Mouse (Mus musculus) CH12.LX (cell line): Measurements from ENCODE around the gene Stard7. TPM values are rescaled to one million over a fixed set of nuclear protein-coding genes. Genes with fewer than 3 reads are reported as not detected.
A peak's percentile ranks its signal among the peaks of the same experiment; 100 is the strongest.

Experiments used
- DNase-seq: peaks from one replicate; pipeline ENCODE4 v3.0.0-alpha.2; 2013; ENCODE audit errors: extremely low read depth
- H3K27ac ChIP-seq: 2 replicates; pipeline ENCODE4 v1.5.1; 2012; ENCODE audit warnings: low read depth, mild to moderate bottlenecking, control low read depth, moderate library complexity; ENCODE audit not compliant: insufficient read depth
- H3K27me3 ChIP-seq: replicated peaks from 2 replicates; pipeline ENCODE3; 2012; ENCODE audit warnings: inconsistent platforms
- H3K36me3 ChIP-seq, 2 experiments: replicated peaks in 1 of 2; 2 replicates each; pipeline versions ENCODE3 to v1.6.1; 2012; ENCODE audit warnings: inconsistent platforms in 1 of 2, low read length in 1 of 2, mild to moderate bottlenecking in 1 of 2, mixed read lengths in 1 of 2, moderate library complexity in 1 of 2; ENCODE audit not compliant: control insufficient read depth in 1 of 2, insufficient read depth in 1 of 2
- H3K4me1 ChIP-seq, 2 experiments: 2 replicates each; pipeline ENCODE4 v1.6.1; 2012; ENCODE audit warnings: inconsistent platforms in 1 of 2, moderate library complexity in 1 of 2; ENCODE audit not compliant: insufficient read depth in 2 of 2, control insufficient read depth in 1 of 2
- H3K4me2 ChIP-seq: 2 replicates; pipeline ENCODE4 v1.6.1; 2012; ENCODE audit warnings: low read depth, mild to moderate bottlenecking, control low read depth; ENCODE audit not compliant: poor library complexity, insufficient read depth, severe bottlenecking
- H3K4me3 ChIP-seq, 3 experiments: fragments of 150-350 bp in 1 of 3; sonication (generic) in 1 of 3; replicated peaks in 1 of 3; 2 replicates each; pipeline versions ENCODE3 to v1.5.1; 2011 to 2012; ENCODE audit warnings: low read depth in 2 of 3, low read length in 2 of 3, mild to moderate bottlenecking in 2 of 3, moderate library complexity in 2 of 3, control low read depth in 1 of 3, improper control_type of control experiment in 1 of 3, inconsistent platforms in 1 of 3, mixed read lengths in 1 of 3; ENCODE audit not compliant: poor library complexity in 1 of 3
- H3K79me2 ChIP-seq: replicated peaks from 2 replicates; pipeline ENCODE4 v1.6.1; 2012; ENCODE audit warnings: mild to moderate bottlenecking, moderate library complexity; ENCODE audit not compliant: control insufficient read depth, poor library complexity, insufficient read depth, severe bottlenecking; ENCODE audit errors: extremely low read depth
- H3K9ac ChIP-seq: 2 replicates; pipeline ENCODE4 v1.6.1; 2012; ENCODE audit warnings: low read depth, mild to moderate bottlenecking, control low read depth, moderate library complexity; ENCODE audit not compliant: insufficient read depth
- H3K9me3 ChIP-seq: replicated peaks from 2 replicates; pipeline ENCODE3; 2012; ENCODE audit warnings: low read length, inconsistent platforms, mixed read lengths
- BHLHE40 ChIP-seq: IDR thresholded peaks from 2 replicates; pipeline ENCODE4 v1.6.1; 2011; ENCODE audit warnings: mild to moderate bottlenecking, low read depth, low read length, improper control_type of control experiment
- CHD1 ChIP-seq: IDR thresholded peaks from 2 replicates; pipeline ENCODE4 v1.6.1; 2012; ENCODE audit warnings: low read depth, low read length, improper control_type of control experiment, inconsistent platforms
- ELF1 ChIP-seq: IDR thresholded peaks from 2 replicates; pipeline ENCODE4 v1.6.1; 2014; ENCODE audit warnings: low read depth, mild to moderate bottlenecking, inconsistent platforms, low read length, improper control_type of control experiment
- EP300 ChIP-seq: IDR thresholded peaks from 2 replicates; pipeline ENCODE4 v1.6.1; 2011; ENCODE audit warnings: low read length, improper control_type of control experiment
- ETS1 ChIP-seq: conservative IDR thresholded peaks from 2 replicates; pipeline ENCODE4 v1.6.1; 2012; ENCODE audit warnings: low read depth, mild to moderate bottlenecking, inconsistent platforms, low read length, improper control_type of control experiment, moderate library complexity
- HCFC1 ChIP-seq: IDR thresholded peaks from 2 replicates; pipeline ENCODE4 v1.6.1; 2012; ENCODE audit warnings: low read depth, mild to moderate bottlenecking, inconsistent platforms, low read length, improper control_type of control experiment
- IRF4 ChIP-seq: IDR thresholded peaks from 2 replicates; pipeline ENCODE4 v1.6.1; 2014; ENCODE audit warnings: low read depth, mild to moderate bottlenecking, inconsistent platforms, low read length, improper control_type of control experiment
- JUN ChIP-seq: IDR thresholded peaks from 2 replicates; pipeline ENCODE4 v1.6.1; 2011; ENCODE audit warnings: low read depth, mild to moderate bottlenecking, low read length, improper control_type of control experiment, moderate library complexity; ENCODE audit not compliant: insufficient read depth
- JUND ChIP-seq: conservative IDR thresholded peaks from 2 replicates; pipeline ENCODE4 v1.6.1; 2011; ENCODE audit warnings: low read depth, low read length, improper control_type of control experiment
- KAT2A ChIP-seq: IDR thresholded peaks from 2 replicates; pipeline ENCODE4 v1.6.1; 2012; ENCODE audit warnings: low read length, improper control_type of control experiment, inconsistent platforms; ENCODE audit not compliant: insufficient replicate concordance
- MAFK ChIP-seq: IDR thresholded peaks from 2 replicates; pipeline ENCODE4 v1.6.1; 2011; ENCODE audit warnings: low read length, improper control_type of control experiment; ENCODE audit not compliant: insufficient replicate concordance
- MAX ChIP-seq: IDR thresholded peaks from 2 replicates; pipeline ENCODE4 v1.6.1; 2011; ENCODE audit warnings: low read length, improper control_type of control experiment
- MAZ ChIP-seq: IDR thresholded peaks from 2 replicates; pipeline ENCODE4 v1.6.1; 2012; ENCODE audit warnings: low read depth, mild to moderate bottlenecking, inconsistent platforms, low read length, improper control_type of control experiment, moderate library complexity
- MEF2A ChIP-seq: IDR thresholded peaks from 2 replicates; pipeline ENCODE4 v1.6.1; 2014; ENCODE audit warnings: low read depth, mild to moderate bottlenecking, inconsistent platforms, low read length, improper control_type of control experiment, borderline replicate concordance
- MXI1 ChIP-seq: IDR thresholded peaks from 2 replicates; pipeline ENCODE4 v1.6.1; 2011; ENCODE audit warnings: mild to moderate bottlenecking, low read depth, low read length, improper control_type of control experiment
- MYC ChIP-seq: IDR thresholded peaks from 2 replicates; pipeline ENCODE4 v1.6.1; 2011; ENCODE audit warnings: low read depth, mild to moderate bottlenecking, improper control_type of control experiment, low read length
- NELFE ChIP-seq: IDR thresholded peaks from 2 replicates; pipeline ENCODE4 v1.6.1; 2011; ENCODE audit warnings: low read depth, low read length, improper control_type of control experiment
- POLR2A ChIP-seq: IDR thresholded peaks from 2 replicates; pipeline ENCODE4 v1.6.1; 2011; ENCODE audit warnings: low read depth, mild to moderate bottlenecking, improper control_type of control experiment, low read length
- POLR2AphosphoS2 ChIP-seq: IDR thresholded peaks from 2 replicates; pipeline ENCODE4 v1.6.1; 2011; ENCODE audit warnings: low read depth, low read length, improper control_type of control experiment
- RAD21 ChIP-seq: IDR thresholded peaks from 2 replicates; pipeline ENCODE4 v1.6.1; 2011; ENCODE audit warnings: low read depth, mild to moderate bottlenecking, low read length, improper control_type of control experiment, moderate library complexity
- RCOR1 ChIP-seq: conservative IDR thresholded peaks from 2 replicates; pipeline ENCODE4 v1.6.1; 2012; ENCODE audit warnings: low read depth, mild to moderate bottlenecking, inconsistent platforms, low read length, improper control_type of control experiment
- SIN3A ChIP-seq: IDR thresholded peaks from 2 replicates; pipeline ENCODE4 v1.6.1; 2012; ENCODE audit warnings: low read length, improper control_type of control experiment, inconsistent platforms
- TBP ChIP-seq: conservative IDR thresholded peaks from 2 replicates; pipeline ENCODE4 v1.6.1; 2011; ENCODE audit warnings: low read depth, low read length, improper control_type of control experiment
- UBTF ChIP-seq: IDR thresholded peaks from 2 replicates; pipeline ENCODE4 v1.6.1; 2012; ENCODE audit warnings: low read depth, mild to moderate bottlenecking, inconsistent platforms, low read length, improper control_type of control experiment, moderate library complexity
- USF2 ChIP-seq: conservative IDR thresholded peaks from 2 replicates; pipeline ENCODE4 v1.6.1; 2011; ENCODE audit warnings: low read depth, low read length, improper control_type of control experiment
- ZC3H11A ChIP-seq: IDR thresholded peaks from 2 replicates; pipeline ENCODE4 v1.6.1; 2012; ENCODE audit warnings: low read depth, mild to moderate bottlenecking, inconsistent platforms, low read length, improper control_type of control experiment
- ZKSCAN1 ChIP-seq: IDR thresholded peaks from 2 replicates; pipeline ENCODE4 v1.6.1; 2012; ENCODE audit warnings: low read depth, inconsistent platforms, low read length, improper control_type of control experiment, borderline replicate concordance
- ZMIZ1 ChIP-seq: IDR thresholded peaks from 2 replicates; pipeline ENCODE4 v1.6.1; 2012; ENCODE audit warnings: low read depth, mild to moderate bottlenecking, inconsistent platforms, low read length, improper control_type of control experiment
- ZNF384 ChIP-seq: IDR thresholded peaks from 2 replicates; pipeline ENCODE4 v1.6.1; 2012; ENCODE audit warnings: low read depth, low read length, improper control_type of control experiment, inconsistent platforms
- dilution Hi-C: fragments of 300-500 bp; cut with MboI; formaldehyde crosslinking; loops from 2 replicates; pipeline ENCODE4 v1.14.3; 2020; ENCODE audit warnings: low sequenced_read_pairs; ENCODE audit not compliant: extremely low pct_unique_long_range_greater_than_20kb, extremely low pct_ligation_motif_present
- in situ Hi-C: fragments of 300-500 bp; cut with MboI; formaldehyde crosslinking; loops from 3 replicates; pipeline ENCODE4 v1.14.3; 2019; ENCODE audit warnings: low sequenced_read_pairs, low pct_ligation_motif_present, low pct_unique_long_range_greater_than_20kb, mixed read lengths
- polyA plus RNA-seq: library from polyadenylated mRNA; unstranded; fragments of >175 nt; gene quantifications from 2 replicates; pipeline ENCODE4 v1.2.1, GENCODE M21; 2012; ENCODE audit warnings: low read depth; ENCODE audit not compliant: insufficient read length
- total RNA-seq, 2 experiments: library from RNA; depleted of rRNA; stranded (reverse); fragments of 300-350 nt in 1 of 2; fragments of >200 nt in 1 of 2; gene quantifications; 2 replicates each; pipeline ENCODE4 v1.2.3; 2012 to 2014

Gene Stard7
- total and polyA plus RNA-seq, 3 experiments = 69.0 to 122 (median 80.6) TPM

DNA sequence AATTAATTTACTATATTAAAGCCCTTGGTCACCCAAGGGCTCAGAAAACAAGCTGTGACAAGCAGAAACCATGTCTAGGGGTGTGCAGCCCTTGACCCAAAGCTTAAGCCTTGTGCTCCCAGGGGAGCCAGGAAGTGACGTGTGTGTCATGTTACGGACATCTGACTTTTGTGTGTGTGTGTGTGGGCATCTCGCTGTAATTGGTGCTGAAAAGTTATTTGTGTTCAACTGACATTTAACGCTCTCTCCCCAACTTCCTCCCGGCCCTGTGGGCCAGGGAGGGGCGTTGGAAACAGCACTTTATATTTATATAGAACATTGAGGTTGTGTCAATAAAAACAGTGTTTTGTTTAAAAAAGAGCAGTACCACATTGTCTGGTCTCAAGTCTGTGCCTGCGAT, 68.0 kb downstream of the Stard7 start:
- dilution Hi-C loops (no loop called here), in situ Hi-C loops (no loop called here)
- H3K9ac ChIP-seq = peak overlapping the region; percentile 88; the same call in 1 of the 2 replicates
- peak overlapping the region; percentile 16 to 99 (median 95) for H3K4me3 ChIP-seq
- H3K27ac ChIP-seq = peak overlapping the region; percentile 32
- H3K4me2 ChIP-seq = peak overlapping the region; percentile 25
- peaks cover 20 to 38% of the 10 kb centered on the region in 2 experiments for H3K4me1 ChIP-seq
- 0 out of 2 replicates have a peak, but pooled peaks have one; percentile 36 for TF ChIP-seq BHLHE40
- 0 out of 2 replicates have a peak, but pooled peaks have one; percentile 26 for TF ChIP-seq POLR2AphosphoS2
- TF ChIP-seq RAD21 = no peak
- peak; percentile 75; the same call in 1 of the 2 replicates for TF ChIP-seq SIN3A
- 0 out of 2 replicates have a peak, but pooled peaks have one; percentile 36 for TF ChIP-seq MAX
- TF ChIP-seq ETS1 = peak; percentile 8; the same call in 1 of the 2 replicates
- 0 out of 2 replicates have a peak, but pooled peaks have one; percentile 56 for TF ChIP-seq RCOR1
- TF ChIP-seq IRF4 = peak; percentile 48
- TF ChIP-seq ZC3H11A = no peak
- peak; percentile 43; the same call in 1 of the 2 replicates for TF ChIP-seq NELFE
- 0 out of 2 replicates have a peak, but pooled peaks have one; percentile 75 for TF ChIP-seq CHD1
- TF ChIP-seq KAT2A = 0 out of 2 replicates have a peak, but pooled peaks have one; percentile 31
- TF ChIP-seq MYC = 0 out of 2 replicates have a peak, but pooled peaks have one; percentile 24
- peak; percentile 31; the same call in 1 of the 2 replicates for TF ChIP-seq HCFC1
- no peak for TF ChIP-seq ZKSCAN1
- TF ChIP-seq USF2 = 0 out of 2 replicates have a peak, but pooled peaks have one; percentile 14
- 0 out of 2 replicates have a peak, but pooled peaks have one; percentile 12 for TF ChIP-seq JUND
- TF ChIP-seq MXI1 = peak; percentile 56
- TF ChIP-seq EP300 = no peak; the same call in 1 of the 2 replicates
- peaks cover 2 to 27% of the 10 kb centered on the region in 2 experiments for H3K36me3 ChIP-seq
- no peaks in the 10 kb centered on the region for H3K9me3 ChIP-seq
- no peaks in the 10 kb centered on the region for H3K27me3 ChIP-seq
- H3K79me2 ChIP-seq = peaks cover 17% of the 10 kb centered on the region
- peak; percentile 60 for DNase-seq

DNA sequence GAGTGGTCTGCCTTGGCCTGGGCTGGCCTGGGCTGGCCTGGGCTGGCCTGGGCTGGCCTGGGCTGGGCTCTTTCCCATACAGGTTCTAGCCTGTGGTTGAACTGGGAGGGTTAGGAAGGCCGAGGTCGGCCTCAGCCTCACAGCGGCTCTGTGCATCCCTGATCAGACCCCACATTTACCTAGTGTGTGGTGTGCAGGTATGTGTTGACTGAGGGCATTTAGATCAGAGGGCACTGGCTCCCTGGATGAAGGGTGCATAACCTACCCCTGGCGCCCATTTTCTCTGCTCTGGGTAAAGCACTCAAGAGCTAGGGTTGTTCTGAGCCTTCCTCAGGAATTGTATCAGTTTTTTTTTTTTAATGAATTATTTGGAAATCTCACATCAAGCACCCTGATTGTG, 68.4 kb downstream of the Stard7 start, which contains the start of gene Astl:
Gene Astl, plus strand, starts transcription at position 224 of the 400 bp plus-strand sequence.
- peaks cover 2 to 27% of the 10 kb centered on the region in 2 experiments for H3K36me3 ChIP-seq
- no peak for DNase-seq
- dilution Hi-C loops (no loop called here), in situ Hi-C loops (no loop called here)
- H3K79me2 ChIP-seq = peaks cover 17% of the 10 kb centered on the region
- H3K9ac ChIP-seq = peak within 1 kb of the TSS; percentile 88
- H3K27me3 ChIP-seq = no peaks in the 10 kb centered on the region
- H3K9me3 ChIP-seq = no peaks in the 10 kb centered on the region
- peak within 1 kb of the TSS; percentile 25 for H3K4me2 ChIP-seq
- H3K27ac ChIP-seq = peak within 1 kb of the TSS; percentile 87
- H3K4me3 ChIP-seq = peak within 1 kb of the TSS; percentile 94 to 99 (median 95)
- H3K4me1 ChIP-seq = peaks cover 16 to 35% of the 10 kb centered on the region in 2 experiments
- TF ChIP-seq MYC (no peak), MAX (no peak), MEF2A (no peak), USF2 (no peak), TBP (no peak), POLR2AphosphoS2 (no peak), MAZ (peak; percentile 42), UBTF (no peak), RCOR1 (0 out of 2 replicates have a peak, but pooled peaks have one; percentile 7), ZNF384 (no peak; the same call in 1 of the 2 replicates), POLR2A (0 out of 2 replicates have a peak, but pooled peaks have one; percentile 12), ELF1 (0 out of 2 replicates have a peak, but pooled peaks have one; percentile 5), SIN3A (peak; percentile 29; the same call in 1 of the 2 replicates), ZC3H11A (no peak), ZMIZ1 (peak; percentile 82), ZKSCAN1 (no peak), JUN (no peak), EP300 (no peak), MAFK (no peak)
